Mouse (Mus musculus) brain, embryonic 14.5 days (tissue): ENCODE data around the gene Cfap97d2.

Source experiments
- CTCF ChIP-seq: fragments of 200-500 bp; IDR thresholded peaks from 2 replicates; pipeline ENCODE4 v1.5.1; 2012; ENCODE audit warnings: inconsistent platforms, mild to moderate bottlenecking, moderate library complexity, borderline replicate concordance; ENCODE audit not compliant: insufficient read depth, insufficient read length; ENCODE audit errors: extremely low read depth
- POLR2A ChIP-seq: fragments of 200-500 bp; IDR thresholded peaks from 2 replicates; pipeline ENCODE4 v1.6.1; 2012; ENCODE audit warnings: mild to moderate bottlenecking, inconsistent platforms, borderline replicate concordance; ENCODE audit not compliant: poor library complexity, insufficient read depth, insufficient read length, severe bottlenecking; ENCODE audit errors: extremely low read depth

DNA sequence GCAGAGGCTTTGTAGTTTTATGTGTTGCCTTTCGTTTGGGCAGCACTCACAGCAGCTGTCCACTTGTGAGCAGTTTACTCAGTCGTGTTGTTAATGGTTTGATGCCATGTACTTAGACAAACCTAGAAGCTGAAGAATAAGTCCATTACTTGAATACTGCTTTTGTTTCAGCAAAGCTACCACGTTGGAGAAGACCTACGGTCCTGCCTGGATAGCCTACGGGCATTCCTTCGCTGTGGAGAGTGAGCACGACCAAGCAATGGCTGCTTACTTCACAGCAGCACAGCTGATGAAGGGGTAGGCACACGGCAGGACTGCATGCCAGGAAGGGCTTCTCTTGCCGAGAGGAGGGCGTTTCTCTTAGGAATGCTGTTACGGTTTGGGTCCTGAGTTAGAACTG lies 63.5 kb downstream of the Cfap97d2 start:
- TF ChIP-seq CTCF (no peak), POLR2A (no peak)
